Comparison of ENCODE assay signal across 10 mouse cellular contexts in genomic region chr16:32972535-32972934, GRCm38 (mm10). TPM values are rescaled to one million over a fixed set of nuclear protein-coding genes. Genes with fewer than 3 reads are reported as not detected.
DNase-seq lines count a peak whose midpoint lies in the region.
"Had no signal": no experiment of that assay in that cellular context is flagged by ENCODE, and none has a peak within 500 bp of the region (broad histone marks: within the 10 kb centered on the region; RNA-seq: fewer than 3 reads in every experiment).

No protein-coding gene starts in this region.

- DNase-seq in heart, adult 11 months: peak; percentile 69
- DNase-seq in heart, postnatal 25 days (ENCODE audit: low spot score): no peak
- peak; percentile 19 for DNase-seq in 416B (ENCODE audit: low read depth)
- peak; percentile 9 for DNase-seq in c-Kit-positive CD71-negative TER-119-negative erythroid progenitor cells, embryonic 14.5 days (ENCODE audit: low read depth)
- peak; percentile 11 to 36 for DNase-seq in thymus, adult 18-20 months
- DNase-seq in ovary, postnatal 36 days (ENCODE audit: low spot score): no peak
- no peak for DNase-seq in adrenal gland, postnatal 4 days (ENCODE audit: low spot score in 2 of 2)
- DNase-seq in gastrocnemius, adult 8-10 months (ENCODE audit: low spot score in 2 of 2): no peak
- DNase-seq: gastrocnemius, postnatal 10 days; lung, embryonic 14.5 days had no signal

- intact Hi-C loops in heart, postnatal 25 days (cut with DNase I): loop anchor here (5.0 kb wide), 1 partner anchor 65 kb away; no protein-coding TSS in a partner anchor

RNA-seq across cellular contexts. Expression of gene Lrch3, which starts 58.6 kb away (rescaled TPM):
- 10 to 100 TPM; 25.9 to 27.2 TPM for total RNA-seq in heart, postnatal 25 days (2021)
- total RNA-seq in adrenal gland, postnatal 4 days (2021): 10 to 100 TPM; 43.1 to 44.1 TPM
- 10 to 100 TPM; 11.6 to 15.3 (median 13.8) TPM for total RNA-seq in gastrocnemius, adult 8-10 months (2022)

Comparison
In these comparisons a context has a peak if more than half of its experiments do, and no peak if none do; other contexts are left out.
1. DNase-seq: peak in heart, adult 11 months (single experiment), 416B (single experiment), c-Kit-positive CD71-negative TER-119-negative erythroid progenitor cells, embryonic 14.5 days (single experiment) and thymus, adult 18-20 months (2 of 2); none in heart, postnatal 25 days (single experiment), ovary, postnatal 36 days (single experiment), adrenal gland, postnatal 4 days (0 of 2) and gastrocnemius, adult 8-10 months (0 of 2).